8 mouse cellular contexts compared by ENCODE assay signal in genomic region chr2:50296109-50296986, GRCm38 (mm10). TPM values are rescaled to one million over a fixed set of nuclear protein-coding genes. Genes with fewer than 3 reads are reported as not detected.
DNase-seq lines count a peak whose midpoint lies in the region.

Mmadhc (minus strand) TSS chr2:50296801.

- peak; percentile 94 to 97 for DNase-seq in adrenal gland, adult (ENCODE audit: inconsistent age in 2 of 2, low spot score in 1 of 2)
- DNase-seq in embryo, embryonic 10 days (ENCODE audit: low spot score): peak; percentile 99
- DNase-seq in gastrocnemius, postnatal 10 days: peak; percentile 88
- DNase-seq in induced T-regulatory cell, adult 2 months (ENCODE audit: low read depth): peak; percentile 93
- DNase-seq in left cerebral cortex, postnatal 14 days (ENCODE audit: low spot score in 2 of 2): peak; percentile 92 to 94
- peak; percentile 96 for DNase-seq in mesoderm, embryonic 11.5 days (ENCODE audit: low read depth, low spot score)
- DNase-seq in right cerebral cortex, postnatal 36 days (ENCODE audit: low spot score in 2 of 2): peak; percentile 88 to 91
- DNase-seq in yolk sac, embryonic 10.5 days (ENCODE audit: low spot score): peak; percentile 94

- intact Hi-C loops in left cerebral cortex, postnatal 14 days (cut with DNase I): no loop called here

RNA-seq across cellular contexts. Expression of gene Mmadhc, which starts in this region (rescaled TPM):
- 100 to 1,000 TPM; 103 to 121 TPM for total RNA-seq in gastrocnemius, postnatal 10 days (2021)
- total RNA-seq in left cerebral cortex, postnatal 14 days (2021): 10 to 100 TPM; 46.8 to 51.8 TPM

Comparison
In these comparisons a context has a peak if more than half of its experiments do, and no peak if none do; other contexts are left out.
1. Peak in every context shown above with its lines: DNase-seq.